Mouse (Mus musculus) thymus, adult 2 months (tissue): Measurements from ENCODE around the gene Ggt5.

Source experiments
- CTCF ChIP-seq: fragments of 200-500 bp; IDR thresholded peaks from 2 replicates; pipeline ENCODE4 v1.5.1; 2012; ENCODE audit warnings: mild to moderate bottlenecking, control low read depth, low read length, moderate library complexity, borderline replicate concordance; ENCODE audit not compliant: control insufficient read depth, poor library complexity, insufficient read depth; ENCODE audit errors: extremely low read depth
- POLR2A ChIP-seq: fragments of 200-500 bp; IDR thresholded peaks from 2 replicates; pipeline ENCODE4 v1.6.1; 2012; ENCODE audit warnings: mild to moderate bottlenecking, low read length, control low read depth, moderate library complexity; ENCODE audit not compliant: control insufficient read depth, poor library complexity, insufficient read depth; ENCODE audit errors: extremely low read depth

GRCm38 (mm10) chr10:75600189-75600730 lies 11.1 kb downstream of the Ggt5 start:
- TF ChIP-seq POLR2A (no peak), CTCF (no peak)
